9 mouse cellular contexts compared by ENCODE assay signal in the genomic region with DNA sequence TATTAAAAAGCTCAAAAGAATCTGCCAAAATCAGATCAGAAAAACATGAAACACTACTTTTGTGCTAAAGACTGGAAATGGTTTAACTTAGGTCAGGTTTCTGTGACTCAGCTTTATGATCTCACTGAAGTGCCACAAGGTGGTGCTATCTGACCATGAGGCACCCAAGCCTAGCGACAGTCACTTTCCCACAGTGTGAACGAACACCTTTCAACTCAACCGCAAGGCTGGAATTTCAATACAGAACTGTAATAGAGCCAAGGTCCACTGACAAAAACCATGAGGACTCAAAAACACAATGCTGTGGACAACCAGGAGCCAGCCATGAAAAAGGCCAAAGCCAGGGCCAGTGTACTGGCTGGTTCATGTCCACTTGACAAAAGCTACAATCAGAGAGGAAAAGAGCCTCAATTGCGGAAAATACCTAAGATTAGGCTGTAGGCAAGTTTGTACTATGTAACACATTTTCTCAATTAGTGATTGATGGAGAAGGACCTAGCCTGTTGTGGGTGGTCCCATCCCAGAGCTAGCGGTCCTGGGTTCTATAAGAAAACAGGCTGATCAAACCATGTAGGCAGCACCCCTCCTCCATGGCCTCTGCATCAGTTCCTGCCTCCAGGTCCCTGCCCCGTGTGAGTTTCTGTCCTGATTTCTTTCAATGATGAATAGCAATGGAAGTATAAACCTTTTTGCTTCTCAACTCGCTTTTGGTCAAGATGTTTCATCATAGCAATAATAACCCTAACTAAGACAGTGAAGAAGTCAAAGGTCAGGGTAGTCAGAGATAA. TPM values are rescaled to one million over a fixed set of nuclear protein-coding genes. Genes with fewer than 3 reads are reported as not detected.
A peak's percentile ranks its signal among the peaks of the same experiment; 100 is the strongest.
DNase-seq lines count a peak whose midpoint lies in the region; ATAC-seq and TF ChIP-seq lines count a peak whose summit lies in the region.
"Had no signal": no experiment of that assay in that cellular context is flagged by ENCODE, and none has a peak within 500 bp of the region (broad histone marks: within the 10 kb centered on the region; RNA-seq: fewer than 3 reads in every experiment).

No protein-coding gene starts in this region.

- intact Hi-C loops in heart, adult 2 months (cut with DNase I) = loop anchor here (1.0 to 2.0 kb wide), 3 partner anchors 45 to 129 kb away; no protein-coding TSS in a partner anchor

- H3K9ac ChIP-seq in heart, adult 2 months (ENCODE audit: low read depth, low read length) = no peak overlapping the region
- H3K9ac ChIP-seq in heart, embryonic 16.5 days (ENCODE audit: low read length) = no peak overlapping the region
- H3K9ac ChIP-seq: lung, embryonic 15.5 days had no signal

- H3K4me2 ChIP-seq in heart, embryonic 16.5 days (ENCODE audit: low read depth, low read length) = no peak overlapping the region
- H3K4me2 ChIP-seq: lung, embryonic 15.5 days had no signal

- H3K27ac ChIP-seq in heart, adult 2 months = no peak overlapping the region; the same call in 1 of the 2 replicates
- no peak overlapping the region for H3K27ac ChIP-seq in heart, embryonic 10.5 days
- no peak overlapping the region for H3K27ac ChIP-seq in bone marrow macrophage, adult 2 months (ENCODE audit: insufficient read depth, low read depth, low read length)
- no peak overlapping the region for H3K27ac ChIP-seq in heart, embryonic 16.5 days (ENCODE audit: low read length)
- H3K27ac ChIP-seq: lung, embryonic 15.5 days had no signal

- no peak overlapping the region for H3K4me3 ChIP-seq in heart, adult 2 months
- H3K4me3 ChIP-seq in heart, embryonic 10.5 days = no peak overlapping the region
- H3K4me3 ChIP-seq in bone marrow macrophage, adult 2 months (ENCODE audit: insufficient read depth, low read length) = no peak overlapping the region
- no peak overlapping the region for H3K4me3 ChIP-seq in heart, embryonic 16.5 days (ENCODE audit: low read length)
- H3K4me3 ChIP-seq: lung, embryonic 15.5 days had no signal

- peaks cover 4% of the 10 kb centered on the region for H3K4me1 ChIP-seq in heart, adult 2 months (ENCODE audit: control insufficient read depth, insufficient read depth, low read length)
- H3K4me1 ChIP-seq in heart, embryonic 10.5 days = no peaks in the 10 kb centered on the region
- H3K4me1 ChIP-seq in bone marrow macrophage, adult 2 months (ENCODE audit: control insufficient read depth, insufficient read depth, low read length) = no peaks in the 10 kb centered on the region
- no peaks in the 10 kb centered on the region for H3K4me1 ChIP-seq in heart, embryonic 16.5 days (ENCODE audit: control insufficient read depth, insufficient read depth, low read length)
- H3K4me1 ChIP-seq: lung, embryonic 15.5 days had no signal

- peak; percentile 94 for TF ChIP-seq EP300 in heart, adult 2 months (IDR thresholded peaks at IDR 0.05; ENCODE audit: insufficient read depth, low read depth, low read length)

- H3K36me3 ChIP-seq in heart, adult 2 months (ENCODE audit: control insufficient read depth, insufficient read depth, low read length) = peaks cover 34% of the 10 kb centered on the region
- H3K36me3 ChIP-seq in heart, embryonic 10.5 days = peaks cover 90% of the 10 kb centered on the region
- peaks cover 35% of the 10 kb centered on the region for H3K36me3 ChIP-seq in heart, embryonic 16.5 days (ENCODE audit: control insufficient read depth, insufficient read depth)

- peak; percentile 91 for TF ChIP-seq CTCF in heart, adult 2 months (IDR thresholded peaks at IDR 0.05)
- peak; percentile 53 for TF ChIP-seq CTCF in bone marrow macrophage, adult 2 months (IDR thresholded peaks at IDR 0.05; ENCODE audit: low read depth, low read length)

- ATAC-seq in CD4-positive, CD25-positive, alpha-beta regulatory T cell, adult 4 months = peak; percentile 96
- ATAC-seq in heart, embryonic 16.5 days (replicated peaks; ENCODE audit: extremely low read depth, insufficient read depth, low FRiP score) = peak; percentile 63; the same call in 1 of the 2 replicates
- peak; percentile 76; the same call in 1 of the 2 replicates for ATAC-seq in monocyte, adult 5-6 weeks (replicated peaks; ENCODE audit: insufficient number of reproducible peaks, low FRiP score, low TSS enrichment, poor library complexity, severe bottlenecking)

- no peaks in the 10 kb centered on the region for H3K9me3 ChIP-seq in heart, embryonic 10.5 days
- no peaks in the 10 kb centered on the region for H3K9me3 ChIP-seq in heart, embryonic 16.5 days (replicated peaks; ENCODE audit: control insufficient read depth, low read length)
- H3K9me3 ChIP-seq: lung, embryonic 15.5 days had no signal

- peak in 1 of 2 experiments; percentile 50 for DNase-seq in heart, adult 2 months
- DNase-seq in heart, embryonic 10.5 days (ENCODE audit: low spot score) = no peak
- DNase-seq in layer of hippocampus, postnatal 14 days (ENCODE audit: low spot score in 2 of 2) = peak; percentile 28 to 61
- DNase-seq in ovary, postnatal 10 days (ENCODE audit: low spot score) = no peak

- no peaks in the 10 kb centered on the region for H3K27me3 ChIP-seq in heart, adult 2 months (ENCODE audit: control insufficient read depth, insufficient read depth, low read length)
- no peaks in the 10 kb centered on the region for H3K27me3 ChIP-seq in heart, embryonic 10.5 days (ENCODE audit: insufficient read depth, poor library complexity, severe bottlenecking)
- H3K27me3 ChIP-seq in heart, embryonic 16.5 days (ENCODE audit: control insufficient read depth, insufficient read depth, low read length) = no peaks in the 10 kb centered on the region
- H3K27me3 ChIP-seq: lung, embryonic 15.5 days had no signal

- no peak for TF ChIP-seq POLR2A in heart, adult 2 months (IDR thresholded peaks at IDR 0.05; ENCODE audit: insufficient read depth, low read depth, low read length)
- no peak for TF ChIP-seq POLR2A in bone marrow macrophage, adult 2 months (IDR thresholded peaks at IDR 0.05; ENCODE audit: borderline replicate concordance, low read depth, low read length)

- H3K79me2 ChIP-seq in heart, adult 2 months (replicated peaks; ENCODE audit: control insufficient read depth, insufficient read depth, low read length) = peaks cover 4% of the 10 kb centered on the region; the same call in 1 of the 2 replicates

- 38% methylated on average over 7 of the region's 7 CpGs for WGBS in heart, adult 2 months
- 62% methylated on average over 7 of the region's 7 CpGs for WGBS in heart, embryonic 10.5 days
- 52% methylated on average over 7 of the region's 7 CpGs for WGBS in heart, embryonic 16.5 days

RNA-seq across cellular contexts. Expression of a gene that starts 18.1 kb away (rescaled TPM):
- 1 to 10 TPM; 1.5 to 2.7 TPM for total RNA-seq in heart, adult 2 months (2021)
- 1.9 and 2.0 TPM in 2 replicates for polyA plus RNA-seq in heart, adult 2 months (2012; rRNA removed)
- polyA plus RNA-seq in heart, embryonic 10.5 days (2016; fragmentation: Nextera tagmentation; extraction: Ambion mirVana) = 2.0 and 3.1 TPM in 2 replicates
- 1 to 10 TPM in 1 of 2 experiments, under 1 TPM in 1; 0.56 to 1.2 TPM for polyA plus RNA-seq in CD4-positive, CD25-positive, alpha-beta regulatory T cell, adult 4 months (2017; shearing (Covaris generic))
- polyA plus RNA-seq in bone marrow macrophage, adult 2 months (2012; ENCODE audit: insufficient read depth, insufficient read length, missing spikeins) = 1.3 and 2.0 TPM in 2 replicates
- 2.7 and 3.4 TPM in 2 replicates for polyA plus RNA-seq in heart, embryonic 16.5 days (2015; fragmentation: Nextera tagmentation; extraction: Ambion mirVana)
- 1 to 10 TPM; 1.2 to 1.8 TPM for total RNA-seq in layer of hippocampus, postnatal 14 days (2021)
- total RNA-seq in monocyte, adult 5-6 weeks (2017) = 0.19 to 1.3 TPM in 2 of 3 replicates, not detected in the other

RNA-seq across cellular contexts. Expression of a gene that starts 21.2 kb away (rescaled TPM):
- total RNA-seq in heart, adult 2 months (2021) = 100 to 1,000 TPM; 100 to 118 TPM
- polyA plus RNA-seq in heart, adult 2 months (2012; rRNA removed) = 37.9 and 61.4 TPM in 2 replicates
- polyA plus RNA-seq in heart, embryonic 10.5 days (2016; fragmentation: Nextera tagmentation; extraction: Ambion mirVana) = 194 and 200 TPM in 2 replicates
- 100 to 1,000 TPM; 222 to 330 TPM for polyA plus RNA-seq in CD4-positive, CD25-positive, alpha-beta regulatory T cell, adult 4 months (2017; shearing (Covaris generic))
- polyA plus RNA-seq in bone marrow macrophage, adult 2 months (2012; ENCODE audit: insufficient read depth, insufficient read length, missing spikeins) = 230 and 236 TPM in 2 replicates
- polyA plus RNA-seq in heart, embryonic 16.5 days (2015; fragmentation: Nextera tagmentation; extraction: Ambion mirVana) = 137 and 143 TPM in 2 replicates
- 100 to 1,000 TPM; 142 to 149 TPM for total RNA-seq in layer of hippocampus, postnatal 14 days (2021)
- 431 to 662 TPM (median 493 TPM) in 3 replicates for total RNA-seq in monocyte, adult 5-6 weeks (2017)

RNA-seq across cellular contexts. Expression of a gene that starts 33.8 kb away (rescaled TPM):
- total RNA-seq in heart, adult 2 months (2021) = 10 to 100 TPM in 1 of 2 experiments, 1 to 10 TPM in 1; 9.5 to 11.9 TPM
- 15.2 and 19.7 TPM in 2 replicates for polyA plus RNA-seq in heart, adult 2 months (2012; rRNA removed)
- 26.3 and 39.5 TPM in 2 replicates for polyA plus RNA-seq in heart, embryonic 10.5 days (2016; fragmentation: Nextera tagmentation; extraction: Ambion mirVana)
- polyA plus RNA-seq in CD4-positive, CD25-positive, alpha-beta regulatory T cell, adult 4 months (2017; shearing (Covaris generic)) = 10 to 100 TPM; 10.5 to 12.7 TPM
- 20.7 and 23.1 TPM in 2 replicates for polyA plus RNA-seq in bone marrow macrophage, adult 2 months (2012; ENCODE audit: insufficient read depth, insufficient read length, missing spikeins)
- 29.5 TPM in 2 replicates for polyA plus RNA-seq in heart, embryonic 16.5 days (2015; fragmentation: Nextera tagmentation; extraction: Ambion mirVana)
- 1 to 10 TPM; 6.5 to 6.7 TPM for total RNA-seq in layer of hippocampus, postnatal 14 days (2021)
- 1.2 to 2.6 TPM (median 2.5 TPM) in 3 replicates for total RNA-seq in monocyte, adult 5-6 weeks (2017)

Comparison
In these comparisons a context has a peak if more than half of its experiments do, and no peak if none do; other contexts are left out.
1. DNase-seq: peak in layer of hippocampus, postnatal 14 days (2 of 2); none in heart, embryonic 10.5 days (single experiment) and ovary, postnatal 10 days (single experiment).
2. Peak in every context shown above with its lines, with median percentiles within 50 percentile points of each other: ATAC-seq.